Mouse (Mus musculus) lung, postnatal 4 days (tissue): ENCODE measurements around the gene Tmem123.

Experiments used
- DNase-seq, 2 experiments: peaks; one replicate each; pipeline ENCODE4 v3.0.0; 2021

Tmem123 gene

DNA sequence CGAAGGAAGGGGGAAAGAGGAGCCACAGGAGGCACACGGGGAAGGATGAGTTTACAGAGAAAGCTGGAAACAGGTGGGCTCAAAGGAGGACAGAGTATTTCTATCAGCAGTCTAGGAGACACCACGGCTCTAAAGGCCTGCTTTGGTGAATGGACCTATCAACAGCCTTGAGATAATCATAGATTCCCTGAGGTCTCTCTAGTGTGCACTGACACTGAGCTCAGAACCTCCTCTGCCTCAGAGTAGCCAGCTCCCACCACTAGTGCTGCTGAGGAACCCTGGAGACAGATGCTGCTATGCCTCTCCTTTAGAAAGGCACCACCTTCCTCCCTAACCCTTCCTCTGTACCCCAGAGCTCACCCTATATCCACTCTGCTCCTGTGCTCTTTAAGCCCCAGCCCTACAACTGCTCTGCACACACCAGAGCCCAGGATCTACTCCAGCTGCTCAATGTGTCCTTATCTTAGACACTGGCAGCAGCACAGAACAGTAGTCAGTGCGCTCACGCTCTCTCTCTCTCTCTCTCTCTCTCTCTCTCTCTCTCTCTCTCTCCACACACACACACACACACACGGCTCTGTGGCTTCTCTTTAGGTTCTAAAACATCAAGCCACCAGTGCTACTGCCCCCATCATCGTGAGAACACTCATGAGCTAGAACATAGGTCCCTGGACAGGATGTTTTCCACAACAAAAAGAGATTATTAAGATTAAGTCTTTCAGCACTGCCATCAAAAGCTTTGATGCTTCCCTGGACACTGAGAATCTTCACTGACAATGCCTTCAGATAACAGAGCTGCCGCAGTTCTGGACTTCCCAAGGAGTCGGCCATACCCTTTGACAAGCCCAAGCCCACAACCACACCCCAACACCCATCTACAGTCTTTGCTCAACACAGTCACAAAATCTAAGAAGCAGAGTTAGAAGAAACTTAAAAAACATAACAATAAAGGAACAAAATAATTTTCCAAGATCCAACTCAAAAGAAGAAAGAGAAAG is 66.0 kb downstream of the Tmem123 start:
- no peak for DNase-seq

DNA sequence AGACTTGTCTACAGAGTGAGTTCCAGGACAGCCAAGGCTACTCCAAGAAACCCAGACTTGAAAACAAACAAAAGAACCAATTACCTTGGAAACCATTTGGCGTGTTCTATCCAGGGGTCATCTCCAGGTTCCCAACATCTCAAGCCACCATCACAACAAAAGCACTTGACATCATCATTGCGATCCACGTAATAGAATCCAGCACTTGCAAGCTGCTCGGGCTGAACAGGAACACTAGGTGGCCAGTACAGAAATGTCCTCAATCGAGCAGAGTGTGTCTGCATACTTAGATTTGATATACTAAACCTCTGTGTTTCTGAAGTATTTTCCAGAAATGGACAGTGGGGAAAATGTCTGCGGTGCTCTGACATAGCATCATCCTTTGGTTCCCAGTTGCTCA is 69.6 kb downstream of the Tmem123 start:
- no peak for DNase-seq

DNA sequence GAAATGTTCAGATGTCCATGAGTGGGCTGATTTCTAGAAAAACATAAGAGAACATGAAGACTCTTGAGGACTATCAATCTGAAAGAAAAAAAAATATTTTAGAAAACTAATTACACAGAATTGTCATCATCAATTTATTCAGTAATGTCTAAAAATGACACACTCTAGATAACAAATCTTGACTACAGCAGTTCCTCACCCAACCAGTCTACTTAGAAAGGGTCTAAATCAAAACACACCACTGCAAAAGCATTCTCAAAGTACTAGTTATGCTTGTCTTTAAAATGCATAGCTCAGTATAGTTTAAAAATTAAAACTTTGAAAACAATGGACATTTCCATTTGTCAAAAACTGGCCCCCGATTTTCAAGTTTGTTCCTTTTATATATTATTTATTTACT is 71.5 kb downstream of the Tmem123 start:
- no peak for DNase-seq

DNA sequence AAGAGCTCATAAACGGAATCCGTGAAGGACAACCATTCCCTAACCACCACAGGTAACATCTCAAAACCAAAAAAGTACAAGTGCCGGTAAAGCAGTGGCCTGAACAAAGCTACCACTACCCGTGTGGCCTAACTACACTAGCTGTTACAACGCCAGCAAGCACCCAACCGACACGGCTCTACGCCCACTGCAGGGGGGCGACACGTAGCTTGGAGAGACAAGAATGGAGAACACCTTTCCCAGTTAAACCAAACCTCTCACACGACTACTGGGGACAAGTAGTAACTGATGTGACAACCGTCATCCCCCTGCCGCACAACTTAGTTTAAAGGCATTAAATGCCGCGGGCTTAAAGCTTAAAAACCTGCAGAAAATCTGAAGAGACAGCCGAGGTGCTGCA is 72.5 kb downstream of the Tmem123 start:
- peak; percentile 41 to 44 for DNase-seq

DNA sequence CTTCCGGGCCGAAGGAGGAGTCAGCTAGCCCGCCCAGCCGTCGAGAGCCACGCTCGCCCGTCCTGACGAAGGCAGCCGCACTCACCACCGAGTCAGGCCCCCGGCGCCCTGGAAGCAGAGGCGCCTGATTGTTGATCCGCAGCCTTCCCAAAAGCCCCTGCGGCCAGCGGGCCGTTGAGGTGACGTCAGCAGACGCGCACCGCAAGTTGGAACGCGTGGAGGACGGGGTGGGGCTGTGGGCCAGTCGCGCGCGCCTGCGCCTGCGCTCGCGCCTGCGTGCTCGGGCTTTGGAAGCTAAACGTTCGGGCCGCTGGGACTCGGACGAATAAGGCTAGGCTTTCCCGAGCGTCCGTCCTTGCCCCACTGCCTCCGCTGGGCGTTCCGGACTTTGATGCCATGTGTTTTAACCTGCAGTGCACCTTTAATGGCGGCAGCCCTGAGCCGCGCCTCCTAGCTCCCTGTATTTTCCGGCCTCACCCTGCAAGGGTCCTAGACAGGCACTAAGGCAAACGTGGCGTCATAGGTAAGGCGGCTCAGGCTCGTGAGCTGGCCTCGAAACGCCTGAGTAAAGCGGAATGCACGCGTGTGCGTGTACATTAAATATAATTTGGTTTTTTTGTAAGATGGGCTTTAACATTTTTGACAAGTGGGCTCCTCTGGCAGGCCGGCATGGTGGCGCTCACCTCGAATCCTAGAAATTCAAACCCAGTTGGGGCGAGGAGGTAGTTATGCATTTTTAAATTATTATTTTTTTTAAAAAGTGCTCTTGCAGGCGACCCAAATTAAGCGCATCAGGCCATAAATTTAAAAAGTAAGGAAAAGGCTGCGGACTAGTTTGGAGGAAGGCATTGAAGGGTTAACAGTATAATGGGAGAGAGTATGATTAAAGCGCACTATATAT is 73.3 kb downstream of the Tmem123 start, which contains the start of gene Birc2:
Gene Birc2, minus strand, starts transcription at position 160 of the 901 bp plus-strand sequence.
- peak; percentile 96 to 98 for DNase-seq

DNA sequence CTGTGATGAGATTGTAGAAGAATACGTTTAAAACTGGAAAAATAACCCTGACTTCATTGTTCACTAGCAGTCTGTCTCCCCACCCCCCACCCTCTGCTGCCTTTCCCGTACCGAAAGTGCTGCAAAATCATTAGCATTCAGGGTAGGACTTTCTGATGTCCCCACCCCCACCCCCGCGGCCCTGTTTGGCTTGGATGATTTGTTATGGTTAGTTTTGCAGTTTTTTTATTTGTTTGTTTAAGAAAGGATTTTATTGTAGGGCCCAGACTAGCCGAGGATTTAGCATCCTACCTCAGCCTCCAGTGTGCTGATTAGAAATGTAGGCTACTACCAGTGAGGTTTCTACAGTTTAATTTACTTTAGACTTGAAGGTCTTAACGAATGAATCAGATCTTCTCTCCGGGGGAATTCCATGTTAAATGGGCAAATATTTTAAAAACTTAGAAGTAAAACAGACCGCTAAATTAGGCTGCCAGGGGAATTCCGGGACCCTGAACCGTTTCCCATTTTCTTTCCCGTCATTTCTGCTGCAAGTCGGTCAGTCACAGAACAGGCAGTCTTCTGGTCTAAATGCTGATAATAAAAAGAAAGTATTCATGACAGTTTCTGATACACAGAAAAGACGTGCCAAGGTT is 74.1 kb downstream of the Tmem123 start:
- no peak for DNase-seq

DNA sequence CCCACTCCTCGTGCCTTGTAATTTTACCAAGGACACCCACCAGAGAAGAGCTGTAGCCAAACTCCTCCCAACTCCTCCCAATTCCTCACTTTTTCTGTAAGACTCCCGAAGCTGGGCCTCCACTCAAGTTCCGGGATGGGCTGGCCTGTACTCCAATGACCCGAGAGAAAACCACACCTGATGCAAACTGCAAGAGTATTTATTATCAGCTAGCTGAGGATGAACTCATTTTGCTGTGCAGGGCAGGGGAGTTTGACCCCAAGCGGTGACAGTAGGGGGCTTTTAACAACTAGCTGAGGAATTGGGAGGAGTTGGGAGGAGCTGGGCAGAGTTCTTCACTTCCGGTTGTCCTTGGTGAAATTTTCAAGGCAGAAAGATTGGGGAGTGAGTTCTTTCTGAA is 77.4 kb downstream of the Tmem123 start:
- no peak for DNase-seq
